Mouse (Mus musculus) stomach, postnatal 0 days (tissue): ENCODE results near the gene Olfr715b.

Experiments
- CTCF ChIP-seq: IDR thresholded peaks from 2 replicates; pipeline ENCODE4 v1.5.1; 2016; ENCODE audit warnings: antibody characterized with exemption, low read depth, mild to moderate bottlenecking, moderate library complexity
- EP300 ChIP-seq: optimal IDR thresholded peaks from 2 replicates; pipeline ENCODE3; 2016; ENCODE audit warnings: antibody characterized with exemption

DNA sequence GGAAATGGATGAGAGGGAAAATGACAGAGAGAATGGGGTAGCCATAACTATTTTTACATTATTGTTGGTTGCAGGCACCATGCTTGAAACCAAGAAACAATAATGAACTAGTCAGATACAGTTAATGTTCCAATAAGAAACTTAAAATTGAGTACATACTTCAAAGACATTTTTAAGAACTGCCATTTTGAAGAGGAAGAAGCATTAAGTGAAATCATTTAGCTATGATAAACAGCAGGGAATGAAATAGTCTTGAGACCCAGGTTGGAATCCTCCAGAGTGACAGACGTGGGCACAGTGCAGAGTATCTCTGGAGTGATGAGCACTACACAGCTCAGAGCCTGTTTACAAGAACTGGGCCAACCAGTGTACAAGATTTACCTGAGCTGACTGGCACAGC, 17.2 kb downstream of the Olfr715b start, which contains the start of gene Olfr17:
- TF ChIP-seq CTCF (no peak), EP300 (no peak)
